16 mouse cellular contexts compared by ENCODE assay signal in the genomic region with DNA sequence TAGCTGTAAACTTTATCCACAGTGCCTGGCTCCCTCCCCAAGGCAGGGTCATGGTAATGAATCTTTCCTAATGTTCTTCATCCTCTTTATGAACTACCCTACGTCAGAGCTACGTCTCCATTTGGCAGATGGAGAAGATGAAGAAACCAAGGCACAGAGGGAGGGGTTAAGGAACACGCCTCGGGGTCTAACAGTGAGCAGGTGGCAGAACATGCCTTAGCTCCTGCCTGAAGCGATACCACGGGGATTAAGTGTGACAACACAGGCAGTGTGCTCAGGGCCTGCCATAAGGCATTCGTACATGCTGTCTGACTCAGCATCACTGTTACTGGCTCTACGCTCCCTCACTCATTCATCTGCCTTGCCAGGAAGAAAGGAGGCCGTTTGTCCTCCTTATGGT.
DNase-seq lines count a peak whose midpoint lies in the region; ATAC-seq lines count a peak whose summit lies in the region.
"Had no signal": no experiment of that assay in that cellular context is flagged by ENCODE, and none has a peak within 500 bp of the region (broad histone marks: within the 10 kb centered on the region; RNA-seq: fewer than 3 reads in every experiment).

No protein-coding gene starts in this region.

- no peak overlapping the region for H3K9ac ChIP-seq in neural tube, embryonic 14.5 days (replicated peaks; ENCODE audit: low read depth, low read length)
- H3K9ac ChIP-seq in kidney, embryonic 14.5 days (ENCODE audit: low read depth, low read length): no peak overlapping the region
- H3K9ac ChIP-seq: liver, embryonic 13.5 days had no signal

- H3K36me3 ChIP-seq in neural tube, embryonic 14.5 days (ENCODE audit: control insufficient read depth, insufficient read depth, low read length): no peaks in the 10 kb centered on the region
- H3K36me3 ChIP-seq in kidney, embryonic 14.5 days (ENCODE audit: control insufficient read depth, insufficient read depth, low read length): no peaks in the 10 kb centered on the region
- H3K36me3 ChIP-seq: liver, embryonic 13.5 days had no signal

- H3K4me2 ChIP-seq in neural tube, embryonic 14.5 days (ENCODE audit: low read depth, low read length): no peak overlapping the region
- H3K4me2 ChIP-seq in kidney, embryonic 14.5 days (replicated peaks; ENCODE audit: low read depth, low read length): no peak overlapping the region
- H3K4me2 ChIP-seq: liver, embryonic 13.5 days had no signal

- no peaks in the 10 kb centered on the region for H3K9me3 ChIP-seq in neural tube, embryonic 14.5 days (ENCODE audit: control insufficient read depth, low read length)
- no peaks in the 10 kb centered on the region for H3K9me3 ChIP-seq in kidney, embryonic 14.5 days (ENCODE audit: control insufficient read depth, low read length)
- H3K9me3 ChIP-seq: liver, embryonic 13.5 days had no signal

- DNase-seq in frontal cortex, postnatal 36 days (ENCODE audit: low spot score in 2 of 2): peak; percentile 39 to 51
- DNase-seq in frontal cortex, postnatal 25 days (ENCODE audit: low spot score in 2 of 2): no peak
- DNase-seq in neural tube, embryonic 10.5 days (ENCODE audit: extremely low spot score, low spot score): no peak
- peak; percentile 64 to 85 for DNase-seq in layer of hippocampus, adult 18-20 months (ENCODE audit: low spot score in 2 of 2)
- DNase-seq in right cerebral cortex, postnatal 36 days (ENCODE audit: low spot score in 2 of 2): peak; percentile 45 to 49
- no peak for DNase-seq in urinary bladder, postnatal 4 days (ENCODE audit: low spot score in 2 of 2)
- DNase-seq: adrenal gland, postnatal 14 days; heart, adult 18-20 months; heart, postnatal 14 days; liver, embryonic 13.5 days; lung, postnatal 14 days; thymus, adult 2 months had no signal

- ATAC-seq in neural tube, embryonic 14.5 days (ENCODE audit: low read depth): peak; percentile 46; the same call in 1 of the 2 replicates
- ATAC-seq in kidney, embryonic 14.5 days (ENCODE audit: low FRiP score, low TSS enrichment): no peak
- ATAC-seq: intestine, postnatal 0 days had no signal

- H3K27ac ChIP-seq in neural tube, embryonic 14.5 days (ENCODE audit: low read depth, low read length): no peak overlapping the region
- H3K27ac ChIP-seq in kidney, embryonic 14.5 days (ENCODE audit: low read depth, low read length): no peak overlapping the region
- H3K27ac ChIP-seq: liver, embryonic 13.5 days had no signal

- H3K4me1 ChIP-seq in neural tube, embryonic 14.5 days (ENCODE audit: control insufficient read depth, insufficient read depth, low read length): peaks cover 13% of the 10 kb centered on the region; the same call in 1 of the 2 replicates
- H3K4me1 ChIP-seq in kidney, embryonic 14.5 days (ENCODE audit: control insufficient read depth, insufficient read depth, low read length): no peaks in the 10 kb centered on the region
- H3K4me1 ChIP-seq: liver, embryonic 13.5 days had no signal

- H3K27me3 ChIP-seq in neural tube, embryonic 14.5 days (ENCODE audit: control insufficient read depth, insufficient read depth, low read length): no peaks in the 10 kb centered on the region
- H3K27me3 ChIP-seq in kidney, embryonic 14.5 days (ENCODE audit: control insufficient read depth, insufficient read depth, low read length): no peaks in the 10 kb centered on the region
- H3K27me3 ChIP-seq: liver, embryonic 13.5 days had no signal

- no peak overlapping the region for H3K4me3 ChIP-seq in neural tube, embryonic 14.5 days (ENCODE audit: low read depth, low read length)
- H3K4me3 ChIP-seq in kidney, embryonic 14.5 days (ENCODE audit: low read length): no peak overlapping the region
- H3K4me3 ChIP-seq: erythroblast, embryonic 14.5 days; liver, embryonic 13.5 days had no signal

- WGBS in neural tube, embryonic 14.5 days: 39% methylated on average over 9 of the region's 9 CpGs
- 73% methylated on average over 9 of the region's 9 CpGs for WGBS in kidney, embryonic 14.5 days

Comparison
In these comparisons a context has a peak if more than half of its experiments do, and no peak if none do; other contexts are left out.
1. DNase-seq: peak in frontal cortex, postnatal 36 days (2 of 2), layer of hippocampus, adult 18-20 months (2 of 2) and right cerebral cortex, postnatal 36 days (2 of 2); none in frontal cortex, postnatal 25 days (0 of 2), neural tube, embryonic 10.5 days (single experiment) and urinary bladder, postnatal 4 days (0 of 2).